In the genomic region with DNA sequence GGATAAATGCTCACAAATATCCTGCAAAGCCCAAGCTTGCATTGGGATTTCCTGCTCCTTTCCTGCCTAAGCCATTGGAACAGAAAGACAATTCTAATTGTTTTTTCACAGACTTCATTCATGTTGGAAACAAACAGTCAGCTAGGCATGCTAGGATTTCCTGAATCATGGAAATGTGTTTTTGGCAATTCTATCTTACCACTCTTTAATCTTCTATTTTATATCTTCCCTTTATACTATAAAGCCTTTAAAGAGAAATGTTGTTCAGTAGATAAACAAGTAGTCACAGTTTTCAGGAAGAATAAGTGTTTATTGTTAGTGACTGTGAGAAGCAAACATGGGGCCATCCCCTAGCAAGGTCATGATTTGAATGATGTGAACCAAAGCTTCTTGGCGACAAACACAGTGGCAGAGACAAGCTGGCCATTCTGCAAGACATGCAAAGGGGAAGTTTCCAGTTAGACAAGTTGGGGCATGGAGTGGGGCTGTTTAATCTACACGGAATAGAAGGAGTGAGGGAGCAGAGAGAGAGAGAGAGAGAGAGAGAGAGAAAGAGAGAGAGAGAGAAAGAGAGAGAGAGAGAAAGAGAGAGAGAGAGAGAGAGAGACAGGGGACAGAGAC, we compare ENCODE assay signal across 28 mouse cellular contexts.
"Had no signal": no experiment of that assay in that cellular context is flagged by ENCODE, and none has a peak within 500 bp of the region (broad histone marks: within the 10 kb centered on the region; RNA-seq: fewer than 3 reads in every experiment).

No protein-coding gene starts in this region.

- H3K4me3 ChIP-seq: embryonic facial prominence, embryonic 10.5 days; embryonic facial prominence, embryonic 12.5 days; embryonic facial prominence, embryonic 13.5 days; embryonic facial prominence, embryonic 15.5 days; erythroblast, embryonic 14.5 days; forebrain, embryonic 10.5 days; forebrain, embryonic 12.5 days; forebrain, embryonic 13.5 days; forebrain, embryonic 15.5 days; gastrocnemius, adult 2 months; heart, adult 2 months had no signal

- H3K36me3 ChIP-seq: embryonic facial prominence, embryonic 10.5 days; embryonic facial prominence, embryonic 12.5 days; embryonic facial prominence, embryonic 15.5 days; forebrain, embryonic 10.5 days; forebrain, embryonic 15.5 days had no signal

- ATAC-seq: forebrain, embryonic 13.5 days; forebrain, embryonic 14.5 days; forebrain, embryonic 15.5 days; forebrain, embryonic 16.5 days; forebrain, postnatal 0 days had no signal

- DNase-seq: cerebellum, adult 8-10 months; cerebellum, adult 9-10 months; cerebellum, adult 9-11 months; cerebellum, postnatal 10 days; cerebellum, postnatal 14 days; cerebellum, postnatal 25 days; cerebellum, postnatal 36 days; embryo, embryonic 11 days; forebrain, postnatal 0 days; gastrocnemius, adult 2 months; gastrocnemius, postnatal 10 days; gastrocnemius, postnatal 14 days; gastrocnemius, postnatal 25 days; gastrocnemius, postnatal 36 days; heart, adult 11 months; heart, adult 18-20 months; heart, adult 2 months had no signal

- H3K4me2 ChIP-seq: embryonic facial prominence, embryonic 12.5 days; embryonic facial prominence, embryonic 13.5 days; embryonic facial prominence, embryonic 15.5 days; forebrain, embryonic 12.5 days; forebrain, embryonic 13.5 days; forebrain, embryonic 15.5 days had no signal

- H3K9ac ChIP-seq: embryonic facial prominence, embryonic 12.5 days; embryonic facial prominence, embryonic 13.5 days; embryonic facial prominence, embryonic 15.5 days; forebrain, embryonic 12.5 days; forebrain, embryonic 13.5 days; forebrain, embryonic 15.5 days; forebrain, postnatal 0 days had no signal

- H3K9me3 ChIP-seq: embryonic facial prominence, embryonic 10.5 days; embryonic facial prominence, embryonic 12.5 days; embryonic facial prominence, embryonic 13.5 days; embryonic facial prominence, embryonic 15.5 days; forebrain, embryonic 10.5 days; forebrain, embryonic 12.5 days; forebrain, embryonic 13.5 days; forebrain, embryonic 15.5 days had no signal

- H3K27ac ChIP-seq: embryonic facial prominence, embryonic 10.5 days; embryonic facial prominence, embryonic 12.5 days; embryonic facial prominence, embryonic 13.5 days; embryonic facial prominence, embryonic 15.5 days; forebrain, embryonic 10.5 days; forebrain, embryonic 12.5 days; forebrain, embryonic 13.5 days; forebrain, embryonic 15.5 days; gastrocnemius, adult 2 months; heart, adult 2 months had no signal

- H3K27me3 ChIP-seq: embryonic facial prominence, embryonic 12.5 days; embryonic facial prominence, embryonic 13.5 days; embryonic facial prominence, embryonic 15.5 days; forebrain, embryonic 12.5 days; forebrain, embryonic 13.5 days; forebrain, embryonic 15.5 days had no signal

- H3K4me1 ChIP-seq: embryonic facial prominence, embryonic 12.5 days; embryonic facial prominence, embryonic 13.5 days; embryonic facial prominence, embryonic 15.5 days; forebrain, embryonic 10.5 days; forebrain, embryonic 12.5 days; forebrain, embryonic 13.5 days; forebrain, embryonic 15.5 days had no signal
